Mouse (Mus musculus): ENCODE results near the gene Mif. TPM values are rescaled to one million over a fixed set of nuclear protein-coding genes. Genes with fewer than 3 reads are reported as not detected.
A peak's percentile ranks its signal among the peaks of the same experiment; 100 is the strongest.

The Mif gene
- total and polyA plus RNA-seq, 2 experiments: 211 to 1,462 TPM

DNA sequence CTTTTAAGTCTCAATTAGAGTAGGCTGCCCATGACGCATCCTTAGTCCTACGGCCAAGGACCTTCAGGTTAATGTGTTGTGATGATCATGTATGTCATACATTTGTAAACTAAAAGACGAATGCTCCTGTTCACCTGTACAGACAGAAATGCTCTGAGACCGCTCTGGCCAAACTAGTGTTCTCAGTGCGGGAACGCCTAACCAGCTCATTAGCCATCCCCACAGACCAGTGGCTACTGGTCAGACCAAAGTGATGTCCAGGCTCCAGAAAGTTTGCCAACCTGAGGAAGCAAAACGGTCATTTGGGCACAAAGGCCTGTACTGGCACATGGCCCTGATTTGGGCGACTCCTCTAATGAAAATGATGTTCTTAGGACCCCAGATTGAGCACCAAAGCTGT lies 24.7 kb upstream of the Mif start:
- Histone ChIP-seq H3K27me3 (ENCODE audit: control insufficient read depth, insufficient read depth, low read length) (no peaks in the 10 kb centered on the region), H3K4me1 (ENCODE audit: control insufficient read depth, insufficient read depth, low read length) (peaks cover 6% of the 10 kb centered on the region; the same call in 1 of the 2 replicates), H3K9ac (ENCODE audit: low read depth, low read length) (no peak overlapping the region), H3K79me2 (ENCODE audit: control insufficient read depth, insufficient read depth, low read length) (no peaks in the 10 kb centered on the region), H3K27ac (replicated peaks; ENCODE audit: insufficient read depth, low read depth, low read length) (no peak overlapping the region), H3K4me3 (ENCODE audit: insufficient read depth, low read depth, low read length) (no peak overlapping the region), H3K36me3 (ENCODE audit: control insufficient read depth, insufficient read depth, low read length) (no peaks in the 10 kb centered on the region)
- no peak for DNase-seq (ENCODE audit: extremely low read depth, low read depth, low spot score)
- 90% methylated on average over 8 of the region's 8 CpGs for WGBS
- TF ChIP-seq CTCF (IDR thresholded peaks at IDR 0.05; ENCODE audit: low read depth, low read length) (no peak), POLR2A (IDR thresholded peaks at IDR 0.05; ENCODE audit: extremely low read depth, insufficient read depth, low read length) (no peak)

DNA sequence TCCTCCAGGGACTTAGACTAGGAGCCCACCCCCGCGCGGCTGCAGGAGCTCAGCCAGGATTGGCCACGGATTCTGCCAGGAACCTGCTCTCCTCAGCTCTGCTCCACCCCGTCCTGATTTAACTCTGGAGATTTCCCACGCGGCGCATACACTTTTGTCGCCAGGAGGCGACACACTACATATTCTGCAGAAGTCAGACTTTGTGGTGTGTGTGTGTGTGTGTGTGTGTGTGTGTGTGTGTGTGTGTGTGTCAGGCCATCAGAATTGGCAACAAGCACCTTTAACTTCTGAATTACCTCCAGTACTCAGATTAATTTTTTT lies 23.2 kb upstream of the Mif start:
- Histone ChIP-seq H3K9ac (ENCODE audit: low read depth, low read length) (peak overlapping the region; percentile 76), H3K4me1 (ENCODE audit: control insufficient read depth, insufficient read depth, low read length) (peaks cover 6% of the 10 kb centered on the region; the same call in 1 of the 2 replicates), H3K79me2 (ENCODE audit: control insufficient read depth, insufficient read depth, low read length) (no peaks in the 10 kb centered on the region), H3K27ac (replicated peaks; ENCODE audit: insufficient read depth, low read depth, low read length) (peak overlapping the region; percentile 85), H3K27me3 (ENCODE audit: control insufficient read depth, insufficient read depth, low read length) (no peaks in the 10 kb centered on the region), H3K36me3 (ENCODE audit: control insufficient read depth, insufficient read depth, low read length) (no peaks in the 10 kb centered on the region), H3K4me3 (ENCODE audit: insufficient read depth, low read depth, low read length) (peak overlapping the region; percentile 27)
- peak; percentile 75 for TF ChIP-seq CTCF (IDR thresholded peaks at IDR 0.05; ENCODE audit: low read depth, low read length)
- no peak for TF ChIP-seq POLR2A (IDR thresholded peaks at IDR 0.05; ENCODE audit: extremely low read depth, insufficient read depth, low read length)
- DNase-seq (ENCODE audit: extremely low read depth, low read depth, low spot score): peak; percentile 86
- WGBS: under 1% methylated on average over 10 of the region's 10 CpGs

DNA sequence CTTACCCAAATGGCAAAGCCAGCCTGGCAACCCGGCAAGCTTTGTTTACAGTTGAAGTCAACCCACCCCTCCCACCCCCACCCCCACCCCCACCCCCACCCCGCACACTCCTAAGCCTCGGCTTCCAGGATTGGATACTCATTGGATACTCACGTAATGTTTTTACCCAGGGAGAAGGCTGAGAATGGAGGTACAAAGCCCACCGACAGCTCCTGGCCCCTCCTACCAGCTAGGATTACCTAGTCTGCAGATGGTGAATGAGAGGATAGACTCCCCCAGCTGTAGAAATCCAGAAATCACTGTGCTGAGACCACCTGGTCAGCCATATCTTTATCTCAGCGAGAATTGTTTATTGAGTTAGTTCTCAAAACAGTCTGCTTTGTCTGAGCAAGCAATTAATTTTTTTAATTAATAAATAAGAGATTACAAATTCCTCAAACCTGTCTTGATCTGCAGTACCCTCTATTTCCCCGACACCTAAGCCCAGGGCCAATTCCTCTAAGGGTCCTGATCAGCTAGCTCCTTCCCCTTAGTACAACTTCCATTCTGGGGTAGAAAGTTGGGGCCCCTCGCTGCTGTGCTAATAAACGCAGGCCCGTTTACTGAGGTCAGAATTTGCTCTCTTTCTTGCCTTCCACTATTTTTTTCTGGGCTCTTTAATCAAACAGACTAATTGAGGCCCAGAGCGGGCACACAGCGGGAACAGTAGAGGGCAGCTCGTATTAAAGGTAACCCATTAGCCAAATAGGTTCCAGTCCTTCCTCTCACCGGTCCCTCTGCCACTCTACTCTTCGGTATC lies 22.6 kb upstream of the Mif start:
- H3K27me3 ChIP-seq (ENCODE audit: control insufficient read depth, insufficient read depth, low read length): no peaks in the 10 kb centered on the region
- TF ChIP-seq POLR2A (IDR thresholded peaks at IDR 0.05; ENCODE audit: extremely low read depth, insufficient read depth, low read length) (peak; percentile 38; the same call in 1 of the 2 replicates), CTCF (IDR thresholded peaks at IDR 0.05; ENCODE audit: low read depth, low read length) (no peak)
- peak overlapping the region; percentile 85 for H3K27ac ChIP-seq (replicated peaks; ENCODE audit: insufficient read depth, low read depth, low read length)
- H3K4me3 ChIP-seq (ENCODE audit: insufficient read depth, low read depth, low read length): peak overlapping the region; percentile 27
- 7% methylated on average over 15 of the region's 15 CpGs for WGBS
- H3K4me1 ChIP-seq (ENCODE audit: control insufficient read depth, insufficient read depth, low read length): peaks cover 6% of the 10 kb centered on the region; the same call in 1 of the 2 replicates
- peak overlapping the region; percentile 76 for H3K9ac ChIP-seq (ENCODE audit: low read depth, low read length)
- no peak for DNase-seq (ENCODE audit: extremely low read depth, low read depth, low spot score)
- H3K36me3 ChIP-seq (ENCODE audit: control insufficient read depth, insufficient read depth, low read length): no peaks in the 10 kb centered on the region
- H3K79me2 ChIP-seq (ENCODE audit: control insufficient read depth, insufficient read depth, low read length): no peaks in the 10 kb centered on the region

GRCm38 (mm10) chr10:75881578-75882432 lies 21.8 kb upstream of the Mif start:
- Histone ChIP-seq H3K79me2 (ENCODE audit: control insufficient read depth, insufficient read depth, low read length) (no peaks in the 10 kb centered on the region), H3K9ac (ENCODE audit: low read depth, low read length) (peak overlapping the region; percentile 63), H3K36me3 (ENCODE audit: control insufficient read depth, insufficient read depth, low read length) (no peaks in the 10 kb centered on the region), H3K27me3 (ENCODE audit: control insufficient read depth, insufficient read depth, low read length) (no peaks in the 10 kb centered on the region), H3K27ac (replicated peaks; ENCODE audit: insufficient read depth, low read depth, low read length) (peak overlapping the region; percentile 85), H3K4me3 (ENCODE audit: insufficient read depth, low read depth, low read length) (no peak overlapping the region), H3K4me1 (ENCODE audit: control insufficient read depth, insufficient read depth, low read length) (peaks cover 6% of the 10 kb centered on the region; the same call in 1 of the 2 replicates)
- WGBS: 16% methylated on average over 20 of the region's 20 CpGs
- no peak for TF ChIP-seq CTCF (IDR thresholded peaks at IDR 0.05; ENCODE audit: low read depth, low read length)
- no peak for TF ChIP-seq POLR2A (IDR thresholded peaks at IDR 0.05; ENCODE audit: extremely low read depth, insufficient read depth, low read length)
- peak; percentile 93 for DNase-seq (ENCODE audit: extremely low read depth, low read depth, low spot score)

DNA sequence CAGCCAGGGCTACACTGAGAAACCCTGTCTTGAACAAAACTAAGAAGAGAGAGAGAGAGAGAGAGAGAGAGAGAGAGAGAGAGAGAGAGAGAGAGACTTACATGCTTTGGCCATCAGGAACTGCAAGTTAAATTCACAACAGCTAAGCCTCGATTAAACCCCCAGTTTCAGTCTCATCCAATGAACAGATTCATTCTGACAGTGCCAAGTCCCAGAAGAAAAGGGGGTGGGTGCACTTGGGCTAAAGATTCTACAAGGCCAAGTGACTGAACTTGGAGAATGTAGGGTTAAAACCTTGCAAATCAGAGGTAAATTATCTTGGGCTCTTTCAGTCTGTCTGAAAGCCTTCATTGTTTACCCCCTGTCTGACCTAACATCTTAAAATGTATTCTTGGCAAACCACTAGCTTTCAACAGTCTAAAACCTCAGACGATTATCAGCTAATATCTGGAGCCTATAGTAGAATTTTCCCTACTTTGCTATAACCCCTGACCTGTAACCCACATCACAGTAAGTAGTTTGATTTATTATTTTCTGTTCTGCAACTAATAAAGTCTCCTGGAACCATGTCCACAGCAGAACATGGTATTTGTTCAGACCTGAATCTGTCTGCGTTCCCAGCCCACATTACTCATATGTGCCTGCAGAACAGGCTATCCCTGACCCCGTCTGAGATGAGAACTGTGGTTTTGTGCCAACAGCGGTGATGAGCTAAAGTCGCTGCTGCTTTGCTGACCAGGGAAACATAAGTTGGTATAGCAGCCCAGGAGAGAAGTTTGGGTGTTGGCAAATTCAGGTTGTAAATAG lies 20.9 kb upstream of the Mif start:
- Histone ChIP-seq H3K9ac (ENCODE audit: low read depth, low read length) (peak overlapping the region; percentile 46; the same call in 1 of the 2 replicates), H3K4me3 (ENCODE audit: insufficient read depth, low read depth, low read length) (no peak overlapping the region), H3K36me3 (ENCODE audit: control insufficient read depth, insufficient read depth, low read length) (no peaks in the 10 kb centered on the region), H3K27ac (replicated peaks; ENCODE audit: insufficient read depth, low read depth, low read length) (peak overlapping the region; percentile 85), H3K27me3 (ENCODE audit: control insufficient read depth, insufficient read depth, low read length) (no peaks in the 10 kb centered on the region), H3K79me2 (ENCODE audit: control insufficient read depth, insufficient read depth, low read length) (no peaks in the 10 kb centered on the region), H3K4me1 (ENCODE audit: control insufficient read depth, insufficient read depth, low read length) (peaks cover 6% of the 10 kb centered on the region; the same call in 1 of the 2 replicates)
- 27% methylated on average over 6 of the region's 6 CpGs for WGBS
- DNase-seq (ENCODE audit: extremely low read depth, low read depth, low spot score): no peak
- TF ChIP-seq POLR2A (IDR thresholded peaks at IDR 0.05; ENCODE audit: extremely low read depth, insufficient read depth, low read length): no peak

All from liver, adult 2 months (tissue).